In the genomic region with DNA sequence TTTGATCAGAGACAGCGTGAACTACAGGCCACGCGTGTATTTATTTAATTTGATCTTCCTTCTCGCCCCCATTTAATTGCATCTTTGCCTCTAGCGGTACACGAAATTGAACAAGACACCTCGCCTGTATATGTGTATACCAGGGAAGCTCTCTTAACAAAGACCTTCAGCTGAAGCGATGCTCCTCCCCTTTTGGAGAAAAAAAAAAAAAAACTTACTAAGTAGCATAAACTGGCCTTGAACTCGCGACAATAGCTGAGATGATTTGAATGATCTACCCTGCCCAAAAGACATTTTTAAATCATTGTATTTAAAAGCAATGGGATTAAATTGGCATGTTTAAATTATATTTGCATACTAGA, we compare ENCODE assay signal across 8 mouse cellular contexts. TPM values are rescaled to one million over a fixed set of nuclear protein-coding genes. Genes with fewer than 3 reads are reported as not detected.
DNase-seq lines count a peak whose midpoint lies in the region; ATAC-seq lines count a peak whose summit lies in the region.

No protein-coding gene starts in this region.

- intact Hi-C loops in left cerebral cortex, postnatal 25 days (cut with DNase I): loop anchor here (1.0 to 5.0 kb wide), 2 partner anchors 28 to 76 kb away; no protein-coding TSS in a partner anchor

- DNase-seq in kidney, postnatal 25 days: no peak
- no peak for DNase-seq in midbrain, embryonic 14.5 days
- DNase-seq in left cerebral cortex, postnatal 25 days (ENCODE audit: low spot score in 2 of 2): no peak
- DNase-seq in T-cell, adult 2 months (ENCODE audit: low spot score): no peak
- no peak for DNase-seq in right cerebral cortex, postnatal 4 days

- peak overlapping the region; percentile 50 for H3K4me3 ChIP-seq in kidney, embryonic 14.5 days (ENCODE audit: low read length)
- H3K4me3 ChIP-seq in hindbrain, embryonic 16.5 days (ENCODE audit: low read length): peak overlapping the region; percentile 91
- H3K4me3 ChIP-seq in midbrain, embryonic 14.5 days (replicated peaks; ENCODE audit: low read depth, low read length): peak overlapping the region; percentile 87

- ATAC-seq in kidney, embryonic 14.5 days (ENCODE audit: low FRiP score, low TSS enrichment): peak; percentile 58
- ATAC-seq in common myeloid progenitor, adult 5-6 weeks (replicated peaks; ENCODE audit: low read depth, poor library complexity, severe bottlenecking): peak; percentile 43
- peak; percentile 70 for ATAC-seq in hindbrain, embryonic 16.5 days
- ATAC-seq in midbrain, embryonic 14.5 days (ENCODE audit: low FRiP score, low TSS enrichment): peak; percentile 73

- H3K4me1 ChIP-seq in kidney, embryonic 14.5 days (ENCODE audit: control insufficient read depth, insufficient read depth, low read length): peaks cover 9% of the 10 kb centered on the region; the same call in 1 of the 2 replicates
- H3K4me1 ChIP-seq in hindbrain, embryonic 16.5 days (ENCODE audit: control insufficient read depth, insufficient read depth, low read depth, low read length): peaks cover 11% of the 10 kb centered on the region
- peaks cover 12% of the 10 kb centered on the region for H3K4me1 ChIP-seq in midbrain, embryonic 14.5 days (ENCODE audit: control insufficient read depth, insufficient read depth, low read length)

- WGBS in kidney, embryonic 14.5 days: under 1% methylated on average over 10 of the region's 10 CpGs
- WGBS in hindbrain, embryonic 16.5 days: 0% methylated on average over 10 of the region's 10 CpGs
- under 1% methylated on average over 10 of the region's 10 CpGs for WGBS in midbrain, embryonic 14.5 days

- H3K27ac ChIP-seq in kidney, embryonic 14.5 days (ENCODE audit: low read depth, low read length): peak overlapping the region; percentile 88
- H3K27ac ChIP-seq in hindbrain, embryonic 16.5 days (ENCODE audit: low read depth, low read length): peak overlapping the region; percentile 92
- peak overlapping the region; percentile 96 for H3K27ac ChIP-seq in midbrain, embryonic 14.5 days (replicated peaks; ENCODE audit: low read depth, low read length)

- H3K27me3 ChIP-seq in kidney, embryonic 14.5 days (ENCODE audit: control insufficient read depth, insufficient read depth, low read length): no peaks in the 10 kb centered on the region
- H3K27me3 ChIP-seq in hindbrain, embryonic 16.5 days (replicated peaks; ENCODE audit: control insufficient read depth, insufficient read depth, low read length): no peaks in the 10 kb centered on the region
- H3K27me3 ChIP-seq in midbrain, embryonic 14.5 days (ENCODE audit: control insufficient read depth, insufficient read depth, low read length): no peaks in the 10 kb centered on the region

- no peaks in the 10 kb centered on the region for H3K9me3 ChIP-seq in kidney, embryonic 14.5 days (ENCODE audit: control insufficient read depth, low read length)
- H3K9me3 ChIP-seq in hindbrain, embryonic 16.5 days (ENCODE audit: control insufficient read depth, low read length): no peaks in the 10 kb centered on the region
- no peaks in the 10 kb centered on the region for H3K9me3 ChIP-seq in midbrain, embryonic 14.5 days (ENCODE audit: control insufficient read depth, low read length)

- H3K9ac ChIP-seq in kidney, embryonic 14.5 days (ENCODE audit: low read depth, low read length): peak overlapping the region; percentile 71; the same call in 1 of the 2 replicates
- peak overlapping the region; percentile 70 for H3K9ac ChIP-seq in hindbrain, embryonic 16.5 days (ENCODE audit: low read depth, low read length)
- H3K9ac ChIP-seq in midbrain, embryonic 14.5 days (replicated peaks; ENCODE audit: low read length): peak overlapping the region; percentile 88; the same call in 1 of the 2 replicates

- H3K36me3 ChIP-seq in kidney, embryonic 14.5 days (ENCODE audit: control insufficient read depth, insufficient read depth, low read length): peaks cover 29% of the 10 kb centered on the region
- H3K36me3 ChIP-seq in hindbrain, embryonic 16.5 days (ENCODE audit: control insufficient read depth, insufficient read depth, low read length): peaks cover 21% of the 10 kb centered on the region
- H3K36me3 ChIP-seq in midbrain, embryonic 14.5 days (ENCODE audit: control insufficient read depth, insufficient read depth, low read length): peaks cover 28% of the 10 kb centered on the region

- H3K4me2 ChIP-seq in kidney, embryonic 14.5 days (replicated peaks; ENCODE audit: low read depth, low read length): peak overlapping the region; percentile 40
- H3K4me2 ChIP-seq in hindbrain, embryonic 16.5 days (ENCODE audit: low read length): peak overlapping the region; percentile 55
- peak overlapping the region; percentile 59 for H3K4me2 ChIP-seq in midbrain, embryonic 14.5 days (ENCODE audit: low read length)

RNA-seq across cellular contexts. Expression of gene Anapc5, which starts 0.4 kb away (rescaled TPM):
- polyA plus RNA-seq in kidney, embryonic 14.5 days (2014; fragmentation: Nextera tagmentation; extraction: Ambion mirVana): 335 and 457 TPM in 2 replicates
- 344 and 345 TPM in 2 replicates for total RNA-seq in common myeloid progenitor, adult 5-6 weeks (2017)
- polyA plus RNA-seq in hindbrain, embryonic 16.5 days (2015; fragmentation: Nextera tagmentation; extraction: Ambion mirVana): 495 and 497 TPM in 2 replicates
- polyA plus RNA-seq in midbrain, embryonic 14.5 days (2014; fragmentation: Nextera tagmentation; extraction: Ambion mirVana): 445 and 535 TPM in 2 replicates
- total RNA-seq in left cerebral cortex, postnatal 25 days (2021): 100 to 1,000 TPM; 221 to 225 TPM

RNA-seq across cellular contexts. Expression of gene Rnf34, which starts 28.3 kb away (rescaled TPM):
- 33.4 and 35.1 TPM in 2 replicates for polyA plus RNA-seq in kidney, embryonic 14.5 days (2014; fragmentation: Nextera tagmentation; extraction: Ambion mirVana)
- 15.3 and 23.0 TPM in 2 replicates for total RNA-seq in common myeloid progenitor, adult 5-6 weeks (2017)
- 46.5 and 52.2 TPM in 2 replicates for polyA plus RNA-seq in hindbrain, embryonic 16.5 days (2015; fragmentation: Nextera tagmentation; extraction: Ambion mirVana)
- 41.2 and 62.7 TPM in 2 replicates for polyA plus RNA-seq in midbrain, embryonic 14.5 days (2014; fragmentation: Nextera tagmentation; extraction: Ambion mirVana)
- 10 to 100 TPM; 55.5 to 56.3 TPM for total RNA-seq in left cerebral cortex, postnatal 25 days (2021)

RNA-seq across cellular contexts. Expression of gene Camkk2, which starts 42.3 kb away (rescaled TPM):
- 25.0 and 40.9 TPM in 2 replicates for polyA plus RNA-seq in kidney, embryonic 14.5 days (2014; fragmentation: Nextera tagmentation; extraction: Ambion mirVana)
- total RNA-seq in common myeloid progenitor, adult 5-6 weeks (2017): 20.8 and 42.9 TPM in 2 replicates
- polyA plus RNA-seq in hindbrain, embryonic 16.5 days (2015; fragmentation: Nextera tagmentation; extraction: Ambion mirVana): 68.1 and 69.3 TPM in 2 replicates
- polyA plus RNA-seq in midbrain, embryonic 14.5 days (2014; fragmentation: Nextera tagmentation; extraction: Ambion mirVana): 46.0 and 51.7 TPM in 2 replicates
- 100 to 1,000 TPM; 256 to 266 TPM for total RNA-seq in left cerebral cortex, postnatal 25 days (2021)
